Mouse (Mus musculus): ENCODE measurements around the gene Rexo5.

The Rexo5 gene

DNA sequence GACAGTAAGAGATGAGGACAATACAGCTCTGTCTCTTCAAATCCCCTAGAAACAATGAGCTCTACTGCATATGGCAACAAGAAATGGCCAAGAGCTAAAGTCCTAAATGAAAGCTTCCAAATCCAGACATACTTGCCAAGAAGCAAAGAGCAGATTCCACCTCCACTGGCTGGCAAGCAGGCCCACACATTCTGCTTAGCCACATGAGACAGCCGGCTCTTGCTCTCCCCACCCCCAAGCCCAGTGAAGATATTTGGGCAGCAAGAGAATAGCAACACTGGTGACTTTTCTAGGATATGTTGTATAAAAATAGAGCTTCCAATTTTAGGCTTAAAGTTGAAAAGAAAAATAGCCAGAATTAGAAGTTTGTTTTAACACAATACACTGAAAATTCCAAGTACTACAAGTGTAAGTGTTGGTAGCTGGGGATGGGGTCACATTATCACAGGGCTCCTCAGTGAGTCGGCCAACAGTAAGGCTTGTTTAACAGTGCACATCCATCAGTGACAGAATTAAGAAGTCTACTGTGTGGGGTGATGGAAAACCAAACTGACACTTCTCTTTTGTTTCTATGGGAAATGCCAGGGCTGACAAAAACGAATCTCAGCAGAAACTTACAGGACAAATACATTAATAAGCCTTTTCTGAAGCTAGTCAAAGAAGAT, 82.1 kb downstream of the Rexo5 start:
- in situ Hi-C loops (cut with MboI, MseI): no loop called here

DNA sequence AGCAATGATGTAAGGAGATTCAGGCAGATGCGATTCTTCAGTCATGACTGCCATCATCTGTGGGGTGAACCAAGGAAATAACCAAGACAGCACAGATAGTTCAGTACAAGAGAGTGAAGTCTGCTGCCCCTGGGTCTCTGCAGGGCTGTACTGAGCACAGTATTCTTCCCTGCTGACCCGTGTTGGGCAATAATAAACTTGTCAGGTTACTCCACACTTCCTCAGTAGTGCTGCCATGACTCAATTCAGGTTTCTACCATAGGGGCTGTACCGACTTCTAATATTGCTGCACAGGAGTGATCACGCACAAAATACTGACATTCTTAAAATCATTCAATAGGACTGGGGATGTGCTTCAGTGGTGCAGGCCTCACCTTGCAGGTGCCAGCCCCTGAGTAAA, 85.4 kb downstream of the Rexo5 start:
- in situ Hi-C loops (cut with MboI, MseI): no loop called here

DNA sequence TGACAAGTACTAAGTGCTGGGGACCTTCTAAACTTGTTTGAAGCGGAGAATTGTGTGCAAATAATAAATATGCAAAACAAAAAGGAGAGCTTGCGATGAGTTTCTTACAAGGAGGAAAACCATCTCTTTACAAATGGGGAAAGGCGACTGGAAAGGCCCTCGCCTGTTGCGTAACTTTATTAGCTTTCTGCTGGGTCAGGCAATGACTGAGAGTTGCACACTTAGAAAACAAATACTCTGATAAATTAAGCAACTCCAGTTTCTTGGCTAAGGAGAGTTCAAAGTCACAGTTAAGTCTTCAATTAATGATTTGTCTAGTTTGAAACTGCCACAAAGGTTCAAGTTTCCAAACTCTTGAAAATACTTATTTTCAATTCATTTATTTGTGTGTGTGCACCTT, 86.5 kb downstream of the Rexo5 start:
- in situ Hi-C loops (cut with MboI, MseI): no loop called here

DNA sequence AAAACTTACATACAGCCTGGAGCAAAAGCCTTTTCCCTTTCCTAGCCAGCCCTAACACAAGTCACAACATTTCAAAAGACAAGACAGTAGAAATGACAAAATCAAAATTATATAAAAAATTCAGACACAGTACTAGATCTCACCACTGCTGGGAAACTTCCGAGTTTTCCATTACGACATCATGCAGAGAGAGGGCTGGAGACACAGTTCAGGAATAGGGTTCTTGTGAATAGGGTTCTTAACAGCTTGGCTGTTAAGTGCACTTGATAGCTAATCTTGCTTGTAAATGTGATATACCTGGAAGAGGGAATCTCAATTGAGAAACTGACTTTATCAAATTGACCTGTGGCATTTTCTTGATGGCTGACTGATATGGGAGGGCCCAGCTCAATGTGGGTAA, 87.4 kb downstream of the Rexo5 start:
- in situ Hi-C loops (cut with MboI, MseI): no loop called here

DNA sequence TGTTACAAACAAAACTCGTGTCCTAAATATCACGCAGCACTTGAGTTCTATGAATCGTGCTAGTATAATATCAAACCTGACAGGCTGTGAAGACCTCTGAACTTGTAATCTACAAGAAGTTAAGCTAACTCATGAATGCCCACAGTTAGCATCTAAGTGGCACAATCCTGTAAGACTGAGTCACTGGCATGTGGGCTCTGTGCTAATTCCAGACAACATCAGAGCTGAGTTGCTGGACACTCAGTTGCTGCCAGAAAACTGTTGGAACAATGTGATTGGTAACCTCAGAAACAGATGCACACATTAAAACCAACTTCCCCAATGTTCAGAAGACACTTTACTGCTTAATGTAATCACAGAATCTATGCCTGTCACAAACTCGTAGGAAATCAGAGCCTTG, 94.1 kb downstream of the Rexo5 start:
- in situ Hi-C loops (cut with MboI, MseI): no loop called here

DNA sequence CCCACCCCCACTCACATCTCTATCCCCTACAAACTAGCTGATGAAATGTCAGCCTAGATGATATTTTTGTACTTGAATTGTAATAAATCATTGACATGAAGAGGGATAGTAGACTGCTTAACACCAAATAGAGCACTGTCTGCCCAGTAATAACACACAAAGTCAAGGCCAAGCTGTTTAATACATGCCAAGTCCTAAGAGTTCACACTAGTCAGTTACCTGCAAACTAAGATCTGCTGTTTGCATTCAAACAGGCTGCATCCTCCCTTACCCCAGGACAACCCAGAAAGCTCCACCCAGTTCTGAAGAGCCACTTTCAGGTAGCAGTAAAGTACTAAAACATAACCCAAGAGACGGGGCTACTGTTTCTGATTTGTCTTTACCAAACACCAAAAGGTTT, 98.4 kb downstream of the Rexo5 start:
- in situ Hi-C loops (cut with MboI, MseI): no loop called here

DNA sequence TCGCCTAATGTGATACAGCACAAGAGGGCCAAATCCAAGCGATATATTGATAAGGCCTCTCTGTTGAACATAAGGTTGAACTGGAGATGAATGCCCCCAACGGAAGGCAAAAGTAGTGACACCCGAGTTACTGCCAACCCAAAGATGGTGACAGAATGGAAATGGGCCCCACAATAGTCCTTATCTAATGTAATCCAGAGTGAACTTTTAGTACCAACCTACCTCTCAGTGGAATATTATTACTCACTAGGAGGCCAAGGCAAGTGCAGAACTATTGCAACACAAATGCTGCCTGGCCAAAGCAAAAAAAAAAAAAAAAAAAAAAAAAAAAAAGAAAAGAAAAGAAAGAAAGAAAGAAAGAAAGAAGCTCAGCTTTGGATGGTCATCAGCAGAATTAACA, 98.9 kb downstream of the Rexo5 start:
- in situ Hi-C loops (cut with MboI, MseI): no loop called here

DNA sequence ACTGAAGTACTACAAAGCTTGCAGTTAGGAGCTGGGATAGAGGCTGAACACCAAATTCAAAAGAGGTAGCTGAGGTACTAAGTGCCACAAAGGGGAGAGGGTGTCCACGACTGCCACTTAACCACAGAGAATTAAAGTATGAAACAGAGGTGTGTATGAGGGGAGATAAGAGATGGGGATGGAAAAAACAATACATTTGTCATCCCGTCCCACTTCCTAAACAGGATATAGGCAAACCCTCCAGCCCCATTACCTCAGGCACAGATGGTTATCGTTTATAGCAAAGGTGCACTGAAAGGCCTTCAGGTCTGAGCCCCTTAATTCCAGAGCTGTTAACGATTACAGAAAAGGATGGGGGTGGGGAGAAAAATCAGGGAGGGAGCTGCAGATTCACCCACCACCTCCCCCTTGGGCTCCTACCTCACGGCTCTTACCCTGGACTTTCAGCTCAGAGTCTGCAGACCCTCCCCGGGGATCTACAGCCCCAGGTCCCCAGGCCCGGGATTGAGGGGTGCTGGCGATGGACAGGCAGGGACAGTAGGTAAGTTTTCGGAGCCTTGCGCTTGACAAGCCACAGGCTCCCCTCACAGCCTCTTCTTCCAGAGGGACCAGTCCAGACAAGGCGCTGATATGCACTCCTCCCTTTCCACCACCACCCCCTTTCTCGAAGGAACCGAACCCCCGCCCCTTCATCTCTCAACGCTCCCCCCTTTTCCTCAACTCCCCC, 101.2 kb downstream of the Rexo5 start:
- in situ Hi-C loops (cut with MboI, MseI): no loop called here

DNA sequence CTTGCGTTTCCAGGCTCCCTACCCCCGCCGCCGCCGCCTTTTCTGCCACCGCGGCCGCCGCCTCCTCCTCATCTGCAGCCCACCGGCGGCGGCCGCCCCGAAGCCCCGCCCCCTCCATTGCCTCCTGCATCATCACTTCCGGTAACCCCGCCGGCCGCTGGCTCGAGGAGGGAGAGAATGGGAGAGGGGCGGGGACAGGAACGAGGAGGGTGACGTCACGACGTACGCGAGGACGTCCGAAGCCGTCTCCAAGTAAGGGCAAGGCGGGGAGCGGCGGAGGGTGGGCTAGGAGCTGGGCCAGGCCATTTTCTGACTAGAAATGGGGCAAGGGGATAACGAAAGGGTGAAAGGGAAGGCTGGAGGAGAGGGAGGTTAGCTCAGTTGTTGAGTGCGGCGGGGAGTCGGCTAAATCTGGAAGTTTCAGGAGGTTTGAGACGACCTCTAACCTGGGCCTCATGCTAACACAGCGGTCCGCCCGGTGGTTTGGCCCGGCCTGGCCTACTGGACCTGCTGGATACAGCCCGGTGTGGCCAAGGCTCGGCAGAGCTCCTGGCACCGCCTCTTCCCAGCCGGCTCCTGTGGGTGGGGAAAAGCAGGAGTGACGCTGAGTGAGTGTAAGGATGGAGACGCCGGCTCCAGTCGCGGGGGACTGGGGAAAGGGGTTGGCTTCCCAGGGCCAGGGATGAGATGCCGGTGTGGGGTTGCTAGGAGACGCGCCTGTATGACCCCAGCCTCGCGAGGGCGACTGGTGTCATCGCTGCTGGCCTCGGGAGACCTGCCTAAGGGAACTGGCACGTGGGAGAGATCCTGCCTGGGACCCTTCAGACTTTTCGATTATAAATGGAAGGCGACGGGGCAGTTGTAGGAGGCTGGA, 102.1 kb downstream of the Rexo5 start, which contains the start of the genes Lyrm1 and Dcun1d3:
Gene Lyrm1, plus strand, starts transcription at position 223 of the 874 bp plus-strand sequence.
Gene Dcun1d3, minus strand, starts transcription at position 660 of the 874 bp plus-strand sequence.
- in situ Hi-C loops (cut with MboI, MseI): no loop called here

DNA sequence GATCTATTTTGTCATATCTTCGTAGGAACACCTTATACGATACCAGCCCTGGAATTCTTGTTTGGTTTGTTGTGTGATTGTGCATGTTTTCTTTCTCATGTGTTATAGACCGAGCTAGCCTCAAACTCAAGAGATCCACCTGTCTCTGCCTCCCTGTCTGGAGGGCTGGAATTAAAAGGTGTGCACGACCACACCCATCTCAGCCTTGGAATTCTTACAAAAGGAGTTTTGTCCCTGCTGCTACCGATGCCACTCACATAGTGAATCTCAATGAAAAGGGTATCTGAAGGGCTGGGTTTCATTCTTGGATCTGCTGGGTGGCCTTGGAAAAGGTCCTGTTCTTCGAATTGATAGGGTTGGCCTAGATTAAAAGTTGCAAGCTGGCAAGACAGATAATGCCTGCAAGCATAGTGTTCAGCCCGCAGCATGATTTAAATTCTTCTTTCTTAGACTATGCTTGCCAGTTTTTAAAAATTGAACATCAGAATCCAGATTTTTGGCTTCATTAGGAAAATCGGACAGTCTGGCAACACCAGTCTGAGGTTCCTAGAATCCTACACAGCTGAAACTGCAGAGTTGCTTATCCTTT, 103.8 kb downstream of the Rexo5 start:
- in situ Hi-C loops (cut with MboI, MseI): no loop called here

DNA sequence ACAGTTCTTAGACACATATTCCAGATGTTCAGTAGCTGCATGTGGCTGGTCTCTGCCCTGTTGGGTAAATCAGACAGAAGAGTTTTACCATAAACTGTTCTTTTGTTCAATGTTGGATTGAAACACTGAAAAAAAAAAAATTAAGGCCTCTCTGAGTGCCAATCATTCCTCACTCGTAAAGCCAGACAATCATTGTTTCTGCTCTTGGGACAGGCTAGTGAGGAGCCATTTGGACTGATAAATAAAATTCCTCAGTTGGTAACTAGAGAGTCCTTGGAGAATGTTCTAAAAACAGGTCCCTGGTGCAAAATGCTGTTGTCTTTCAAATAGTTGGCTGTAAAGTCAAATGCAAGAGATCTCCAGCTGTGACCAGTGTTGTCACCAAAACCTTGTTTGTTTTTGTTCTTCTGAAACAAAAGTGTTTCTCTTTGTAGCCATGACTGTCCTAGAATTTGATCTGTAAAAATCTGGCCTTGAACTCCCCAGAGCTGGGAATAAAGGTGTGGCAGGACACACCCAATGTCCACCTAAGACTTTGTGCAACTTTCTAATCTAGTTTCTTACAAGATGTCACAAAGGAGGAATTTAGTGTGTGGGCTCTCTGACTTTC, 104.5 kb downstream of the Rexo5 start:
- in situ Hi-C loops (cut with MboI, MseI): no loop called here
